Mouse (Mus musculus) stomach, postnatal 0 days (tissue): ENCODE results near the gene Mapk9.

ENCODE experiments used
- CTCF ChIP-seq: IDR thresholded peaks from 2 replicates; pipeline ENCODE4 v1.5.1; 2016; ENCODE audit warnings: antibody characterized with exemption, low read depth, mild to moderate bottlenecking, moderate library complexity
- EP300 ChIP-seq: optimal IDR thresholded peaks from 2 replicates; pipeline ENCODE3; 2016; ENCODE audit warnings: antibody characterized with exemption

DNA sequence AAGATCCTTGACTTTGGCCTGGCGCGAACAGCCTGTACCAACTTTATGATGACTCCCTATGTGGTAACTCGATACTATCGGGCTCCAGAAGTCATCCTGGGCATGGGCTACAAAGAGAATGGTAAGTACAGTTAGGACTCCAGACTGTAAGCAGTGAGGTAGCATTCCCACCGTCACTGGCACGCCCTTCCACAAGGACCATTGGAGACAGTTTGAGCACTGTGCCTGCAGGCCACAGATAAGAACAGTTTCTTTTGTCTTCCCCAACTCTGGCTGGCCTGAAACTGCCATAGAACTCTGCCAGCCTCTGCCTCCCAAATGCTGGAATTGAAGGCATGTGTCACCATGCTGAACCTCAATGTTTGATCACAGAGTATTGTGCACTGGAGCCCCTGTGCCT, 26.2 kb downstream of the Mapk9 start:
- no peak for TF ChIP-seq CTCF
- no peak for TF ChIP-seq EP300
